Mouse (Mus musculus) G1E (cell line): ENCODE results near the gene Rab11fip2. TPM values are rescaled to one million over a fixed set of nuclear protein-coding genes. Genes with fewer than 3 reads are reported as not detected.

ENCODE experiments used
- ATAC-seq: 2 replicates; pipeline ENCODE4 v1.8.0; 2016; ENCODE audit warnings: mild to moderate bottlenecking; ENCODE audit not compliant: insufficient number of reproducible peaks, poor library complexity, low FRiP score, severe bottlenecking; ENCODE audit errors: extremely low read depth
- DNase-seq: peaks from one replicate; pipeline ENCODE4 v3.0.0; 2012; ENCODE audit warnings: low spot score
- H3K27me3 ChIP-seq: 2 replicates; pipeline ENCODE4 v1.6.1; 2012; ENCODE audit warnings: mild to moderate bottlenecking, low read length, inconsistent platforms; ENCODE audit not compliant: insufficient read depth
- H3K36me3 ChIP-seq: replicated peaks from 2 replicates; pipeline ENCODE3; 2012; ENCODE audit warnings: mild to moderate bottlenecking, inconsistent platforms
- H3K4me1 ChIP-seq: 2 replicates; pipeline ENCODE4 v1.6.1; 2012; ENCODE audit warnings: low read depth, low read length, inconsistent platforms, mixed read lengths; ENCODE audit not compliant: insufficient read depth
- H3K4me3 ChIP-seq: 2 replicates; pipeline ENCODE4 v1.5.1; 2012; ENCODE audit warnings: low read depth, mild to moderate bottlenecking, inconsistent platforms, low read length, moderate library complexity, mixed read lengths
- H3K9me3 ChIP-seq: replicated peaks from 2 replicates; pipeline ENCODE4 v1.6.1; 2012; ENCODE audit warnings: inconsistent platforms
- CTCF ChIP-seq: IDR thresholded peaks from 2 replicates; pipeline ENCODE4 v1.5.1; 2012; ENCODE audit warnings: low read depth, low read length, inconsistent platforms, mixed read lengths
- GATA1 ChIP-seq: IDR thresholded peaks from 2 replicates; pipeline ENCODE4 v1.6.1; 2012; ENCODE audit warnings: borderline replicate concordance, low read length, inconsistent platforms, mixed read lengths
- GATA2 ChIP-seq: IDR thresholded peaks from 2 replicates; pipeline ENCODE4 v1.6.1; 2012; ENCODE audit warnings: low read depth, low read length, inconsistent platforms, borderline replicate concordance
- POLR2AphosphoS5 ChIP-seq: IDR thresholded peaks from 2 replicates; pipeline ENCODE4 v1.6.1; 2012; ENCODE audit warnings: low read depth, low read length, inconsistent platforms; ENCODE audit not compliant: insufficient replicate concordance
- TAL1 ChIP-seq: conservative IDR thresholded peaks from 2 replicates; pipeline ENCODE4 v1.6.1; 2012; ENCODE audit warnings: low read depth, low read length, inconsistent platforms, mixed read lengths
- polyA plus RNA-seq: library from polyadenylated mRNA; stranded (reverse); fragments of >175 nt; gene quantifications from 2 replicates; pipeline ENCODE4 v1.2.3, GENCODE M21; 2012
- total RNA-seq, 2 experiments: library from RNA; stranded (forward) in 1 of 2; stranded (reverse) in 1 of 2; fragments of 200-1000 nt in 1 of 2; fragments of >200 nt in 1 of 2; fragmentation: Nextera tagmentation in 1 of 2; gene quantifications; 2 replicates each; pipeline ENCODE4 v1.2.3; 2014 to 2017

Rab11fip2 gene
- total and polyA plus RNA-seq, 3 experiments = 1.1 to 8.6 (median 7.8) TPM

GRCm38 (mm10) chr19:59885301-59885700 lies 58.2 kb downstream of the Rab11fip2 start:
- H3K4me3 ChIP-seq = no peak overlapping the region
- H3K36me3 ChIP-seq = no peaks in the 10 kb centered on the region
- no peak for ATAC-seq
- TF ChIP-seq GATA1 = no peak
- no peak for TF ChIP-seq GATA2
- no peak for TF ChIP-seq TAL1
- no peak for TF ChIP-seq POLR2AphosphoS5
- no peak for TF ChIP-seq CTCF
- no peaks in the 10 kb centered on the region for H3K9me3 ChIP-seq
- peaks cover 2% of the 10 kb centered on the region; the same call in 1 of the 2 replicates for H3K27me3 ChIP-seq
- no peaks in the 10 kb centered on the region for H3K4me1 ChIP-seq
- no peak for DNase-seq

- Histone ChIP-seq H3K27me3 (0 out of 2 replicates have a peak, but pooled peaks cover 2% of the 10 kb centered on the region), H3K9me3 (no peaks in the 10 kb centered on the region), H3K36me3 (no peaks in the 10 kb centered on the region), H3K4me1 (no peaks in the 10 kb centered on the region), H3K4me3 (no peak overlapping the region)
- no peak for ATAC-seq
- DNase-seq = no peak
- TF ChIP-seq CTCF = no peak
- TF ChIP-seq TAL1 = no peak
- TF ChIP-seq POLR2AphosphoS5 = no peak
- TF ChIP-seq GATA2 = no peak
- TF ChIP-seq GATA1 = no peak
These were observed 66.2 kb downstream of the Rab11fip2 start for GRCm38 (mm10) chr19:59877238-59877637.

- Histone ChIP-seq H3K27me3 (no peaks in the 10 kb centered on the region), H3K4me1 (no peaks in the 10 kb centered on the region), H3K4me3 (no peak overlapping the region), H3K36me3 (no peaks in the 10 kb centered on the region), H3K9me3 (no peaks in the 10 kb centered on the region)
- no peak for TF ChIP-seq GATA1
- no peak for TF ChIP-seq CTCF
- no peak for TF ChIP-seq TAL1
- no peak for TF ChIP-seq POLR2AphosphoS5
- DNase-seq (no peak), ATAC-seq (no peak)
These were observed 76.8 kb downstream of the Rab11fip2 start for GRCm38 (mm10) chr19:59866666-59867065.

GRCm38 (mm10) chr19:59862423-59862822 lies 81.0 kb downstream of the Rab11fip2 start:
- no peaks in the 10 kb centered on the region for H3K9me3 ChIP-seq
- no peak for TF ChIP-seq CTCF
- no peak for TF ChIP-seq POLR2AphosphoS5
- TF ChIP-seq GATA1 = no peak
- TF ChIP-seq GATA2 = no peak
- no peak for TF ChIP-seq TAL1
- H3K4me3 ChIP-seq = no peak overlapping the region
- no peak for DNase-seq
- no peaks in the 10 kb centered on the region; the same call in 1 of the 2 replicates for H3K27me3 ChIP-seq
- no peak for ATAC-seq
- H3K4me1 ChIP-seq = no peaks in the 10 kb centered on the region
- H3K36me3 ChIP-seq = no peaks in the 10 kb centered on the region

- Histone ChIP-seq H3K36me3 (no peaks in the 10 kb centered on the region), H3K27me3 (no peaks in the 10 kb centered on the region; the same call in 1 of the 2 replicates), H3K4me3 (no peak overlapping the region), H3K4me1 (no peaks in the 10 kb centered on the region), H3K9me3 (no peaks in the 10 kb centered on the region)
- TF ChIP-seq GATA1 = no peak
- no peak for TF ChIP-seq TAL1
- no peak for TF ChIP-seq CTCF
- no peak for TF ChIP-seq POLR2AphosphoS5
- no peak for TF ChIP-seq GATA2
- DNase-seq (no peak), ATAC-seq (no peak)
These were observed 82.7 kb downstream of the Rab11fip2 start for GRCm38 (mm10) chr19:59860799-59861198.

GRCm38 (mm10) chr19:59853061-59853460 lies 90.4 kb downstream of the Rab11fip2 start:
- no peak overlapping the region for H3K4me3 ChIP-seq
- ATAC-seq (no peak), DNase-seq (no peak)
- no peaks in the 10 kb centered on the region for H3K4me1 ChIP-seq
- TF ChIP-seq GATA1 = no peak
- TF ChIP-seq TAL1 = no peak
- TF ChIP-seq CTCF = no peak
- no peak for TF ChIP-seq POLR2AphosphoS5
- TF ChIP-seq GATA2 = no peak
- H3K27me3 ChIP-seq = 0 out of 2 replicates have a peak, but pooled peaks cover 2% of the 10 kb centered on the region
- no peaks in the 10 kb centered on the region for H3K9me3 ChIP-seq
- H3K36me3 ChIP-seq = no peaks in the 10 kb centered on the region
